Mouse (Mus musculus) neural tube, embryonic 14.5 days (tissue): ENCODE measurements around the gene Ctdnep1. TPM values are rescaled to one million over a fixed set of nuclear protein-coding genes. Genes with fewer than 3 reads are reported as not detected.

Experiments
- ATAC-seq: fragments of 200-750 bp; cut with Nextera tagmentation; 2 replicates; pipeline ENCODE4 v1.8.0; 2017; ENCODE audit warnings: low read depth, mild to moderate bottlenecking, moderate TSS enrichment, moderate library complexity
- H3K27ac ChIP-seq: fragments of 300-500 bp; sonication (generic); 2 replicates; pipeline ENCODE4 v1.5.1; 2014; ENCODE audit warnings: low read depth, mild to moderate bottlenecking, control low read depth, low read length, moderate library complexity, mixed read lengths
- H3K27me3 ChIP-seq: fragments of 300-500 bp; sonication (generic); 2 replicates; pipeline ENCODE4 v1.6.1; 2014; ENCODE audit warnings: low read length; ENCODE audit not compliant: control insufficient read depth, insufficient read depth
- H3K36me3 ChIP-seq: fragments of 300-500 bp; sonication (generic); 2 replicates; pipeline ENCODE4 v1.6.1; 2014; ENCODE audit warnings: low read length, mixed read lengths; ENCODE audit not compliant: control insufficient read depth, insufficient read depth
- H3K4me1 ChIP-seq: fragments of 300-500 bp; sonication (generic); 2 replicates; pipeline ENCODE4 v1.6.1; 2014; ENCODE audit warnings: low read length; ENCODE audit not compliant: control insufficient read depth, insufficient read depth
- H3K4me2 ChIP-seq: fragments of 300-500 bp; sonication (generic); 2 replicates; pipeline ENCODE4 v1.6.1; 2014; ENCODE audit warnings: mild to moderate bottlenecking, low read depth, low read length, control low read depth
- H3K4me3 ChIP-seq: fragments of 300-500 bp; sonication (generic); 2 replicates; pipeline ENCODE4 v1.5.1; 2014; ENCODE audit warnings: low read depth, low read length, control low read depth, mixed read lengths
- H3K9ac ChIP-seq: fragments of 300-500 bp; sonication (generic); replicated peaks from 2 replicates; pipeline ENCODE4 v1.6.1; 2014; ENCODE audit warnings: low read depth, mild to moderate bottlenecking, control low read depth, low read length, mixed read lengths
- H3K9me3 ChIP-seq: fragments of 300-500 bp; sonication (generic); 2 replicates; pipeline ENCODE4 v1.6.1; 2016; ENCODE audit warnings: low read length; ENCODE audit not compliant: control insufficient read depth
- WGBS: fragments of 180-500 bp; shearing (Covaris S2); extraction: QIAGEN DNeasy Blood & Tissue Kit; methylation state at CpG from one replicate; pipeline ENCODE4 v1.1.7; 2014; 5-methylcytosine and 5-hydroxymethylcytosine counted together
- polyA plus RNA-seq: library from polyadenylated mRNA; unstranded; fragments of >200 nt; fragmentation: Nextera tagmentation; extraction: Ambion mirVana; gene quantifications from 2 replicates; pipeline ENCODE4 v1.2.1, GENCODE M21; 2014

Ctdnep1 gene
- polyA plus RNA-seq, 1 experiment from 2014 or later = 26.5 TPM

DNA sequence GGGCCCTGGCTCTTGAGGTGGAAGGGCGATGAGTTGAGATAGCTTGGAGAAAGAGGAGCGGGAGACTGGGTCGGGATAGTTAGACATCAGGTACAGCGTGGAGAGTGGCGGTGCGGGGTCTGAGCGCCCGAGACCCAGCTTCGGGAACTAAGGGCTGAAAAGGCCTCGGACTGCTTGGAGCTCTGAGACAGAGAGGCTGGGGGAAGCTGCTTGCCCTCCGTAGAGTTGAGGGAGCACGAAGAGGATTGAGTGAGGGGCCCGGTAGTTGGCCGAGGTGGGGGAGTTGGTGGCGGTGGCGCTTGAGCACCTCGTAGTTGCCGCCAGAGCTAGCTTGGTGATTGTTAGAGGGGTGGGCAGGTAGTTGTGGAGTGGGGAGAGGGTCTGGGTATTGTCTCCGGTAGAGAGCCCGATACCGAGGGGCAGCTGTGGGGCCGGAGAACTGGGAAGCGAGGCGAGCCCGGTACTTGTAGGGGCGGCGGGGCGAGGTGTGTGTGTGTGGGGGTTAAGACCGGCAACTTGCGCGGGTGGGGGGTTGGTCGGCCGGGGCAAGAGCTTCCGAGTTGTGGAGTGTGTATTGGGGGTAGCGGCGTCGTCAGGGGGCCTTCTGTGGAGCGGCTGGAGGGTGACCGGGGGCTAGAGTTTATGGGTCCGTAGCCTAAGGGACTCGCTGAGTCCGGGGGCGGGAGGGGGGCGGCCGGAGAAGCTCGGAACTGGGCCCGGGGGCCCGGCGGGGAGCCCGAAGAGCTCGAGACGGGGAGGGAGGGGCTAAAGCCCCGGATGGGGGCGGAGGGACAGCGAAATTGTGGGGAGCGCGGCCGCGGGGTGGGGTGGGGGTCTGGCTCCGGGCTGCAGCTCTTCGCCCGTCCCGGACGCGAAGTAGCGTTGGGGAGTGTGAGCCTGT, 15.5 kb downstream of the Ctdnep1 start:
- Histone ChIP-seq H3K36me3 (peaks cover 34% of the 10 kb centered on the region), H3K9ac (peak overlapping the region; percentile 78), H3K27me3 (no peaks in the 10 kb centered on the region), H3K4me1 (peaks cover 22% of the 10 kb centered on the region; the same call in 1 of the 2 replicates), H3K4me2 (peak overlapping the region; percentile 64), H3K27ac (peak overlapping the region; percentile 93), H3K9me3 (no peaks in the 10 kb centered on the region), H3K4me3 (peak overlapping the region; percentile 85)
- ATAC-seq = peak; percentile 1
- WGBS = 1% methylated on average over 65 of the region's 66 CpGs

DNA sequence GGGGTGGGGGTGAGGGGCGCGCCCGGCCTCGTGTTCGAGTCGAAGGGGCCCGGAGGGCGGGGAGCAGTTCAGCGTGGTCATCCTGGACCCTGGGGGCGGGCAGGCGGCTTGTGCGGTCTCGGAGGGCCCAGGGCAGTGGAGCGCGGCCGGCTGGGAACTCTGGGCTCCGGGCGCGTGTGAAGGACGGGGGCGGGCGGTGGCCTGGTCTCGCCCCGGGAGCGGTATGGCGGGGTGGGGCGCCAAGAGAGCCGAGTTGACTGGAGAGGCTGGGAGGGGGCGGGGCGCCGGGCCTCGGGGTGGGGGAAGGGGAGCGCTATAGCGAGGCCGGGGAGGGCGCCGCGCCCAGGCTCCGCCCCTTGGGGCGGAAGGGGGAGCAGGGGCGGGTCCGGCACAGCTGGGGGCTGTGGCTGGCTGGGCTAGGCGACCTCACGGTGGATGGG, 16.1 kb downstream of the Ctdnep1 start:
- 2% methylated on average over 26 of the region's 44 CpGs for WGBS
- H3K9ac ChIP-seq = peak overlapping the region; percentile 78
- H3K4me1 ChIP-seq = peaks cover 29% of the 10 kb centered on the region
- no peaks in the 10 kb centered on the region for H3K9me3 ChIP-seq
- no peaks in the 10 kb centered on the region for H3K27me3 ChIP-seq
- peaks cover 34% of the 10 kb centered on the region for H3K36me3 ChIP-seq
- peak overlapping the region; percentile 85 for H3K4me3 ChIP-seq
- H3K27ac ChIP-seq = peak overlapping the region; percentile 93
- H3K4me2 ChIP-seq = peak overlapping the region; percentile 64
- ATAC-seq = no peak

DNA sequence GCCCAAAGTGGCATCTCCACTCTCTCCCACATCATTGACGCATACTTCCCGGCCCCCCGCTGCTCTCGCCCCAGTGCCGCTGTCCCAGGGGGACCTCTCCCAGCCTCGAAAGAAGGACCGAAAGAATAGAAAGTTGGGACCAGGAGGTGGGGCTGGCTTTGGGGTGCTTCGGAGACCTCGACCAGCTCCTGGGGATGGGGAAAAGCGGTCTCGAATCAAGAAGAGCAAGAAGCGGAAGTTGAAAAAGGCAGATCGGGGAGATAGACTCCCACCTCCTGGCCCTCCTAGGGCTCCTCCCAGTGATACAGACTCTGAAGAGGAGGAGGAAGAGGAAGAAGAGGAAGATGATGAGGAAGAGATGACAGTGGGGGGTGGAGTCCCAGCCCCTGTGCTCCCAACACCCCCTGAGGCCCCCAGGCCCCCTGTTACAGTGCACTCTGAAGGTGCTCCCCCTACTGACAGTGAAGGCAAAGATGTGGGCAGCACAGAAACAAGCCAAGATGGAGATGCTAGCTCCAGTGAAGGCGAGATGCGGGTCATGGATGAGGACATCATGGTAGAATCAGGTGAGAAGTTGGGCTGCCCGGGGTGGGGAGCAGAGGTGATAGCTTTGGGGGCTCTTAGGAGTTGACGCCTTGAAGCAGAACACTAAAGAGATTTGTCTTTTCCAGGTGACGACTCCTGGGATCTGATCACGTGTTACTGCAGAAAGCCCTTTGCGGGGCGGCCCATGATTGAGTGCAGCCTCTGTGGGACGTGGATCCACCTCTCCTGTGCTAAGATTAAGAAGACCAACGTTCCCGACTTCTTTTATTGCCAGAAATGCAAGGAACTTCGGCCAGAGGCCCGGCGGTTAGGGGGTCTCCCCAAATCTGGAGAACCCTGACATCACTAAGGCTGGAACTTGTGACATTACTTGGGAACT, 17.9 kb downstream of the Ctdnep1 start:
- Histone ChIP-seq H3K36me3 (peaks cover 27% of the 10 kb centered on the region), H3K4me2 (no peak overlapping the region), H3K9ac (no peak overlapping the region), H3K9me3 (no peaks in the 10 kb centered on the region), H3K27ac (no peak overlapping the region), H3K4me1 (peaks cover 35% of the 10 kb centered on the region), H3K27me3 (no peaks in the 10 kb centered on the region), H3K4me3 (no peak overlapping the region)
- no peak for ATAC-seq
- 94% methylated on average over 27 of the region's 27 CpGs for WGBS

DNA sequence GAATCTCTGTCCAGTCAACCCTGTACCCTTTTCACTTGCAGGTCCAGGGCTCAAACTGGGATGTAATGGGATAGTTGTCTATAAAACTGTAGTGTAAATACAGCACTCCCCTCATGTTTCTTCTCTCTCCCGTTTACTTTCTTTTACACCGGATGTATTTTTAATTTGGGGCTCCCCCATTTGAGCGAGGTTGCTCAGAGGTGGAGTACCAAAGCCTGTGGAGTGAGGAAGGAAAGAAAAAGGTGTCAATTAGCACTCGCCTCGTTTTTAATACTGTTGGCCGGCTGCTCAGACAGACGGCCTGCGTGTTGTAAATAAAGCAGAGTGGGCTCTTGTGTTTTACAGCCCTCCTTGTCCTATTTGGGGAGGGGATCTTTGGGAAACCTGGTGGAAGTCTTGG, 18.7 kb downstream of the Ctdnep1 start:
- no peaks in the 10 kb centered on the region for H3K9me3 ChIP-seq
- peaks cover 19% of the 10 kb centered on the region for H3K36me3 ChIP-seq
- WGBS = 75% methylated on average over 8 of the region's 8 CpGs
- H3K4me1 ChIP-seq = peaks cover 35% of the 10 kb centered on the region
- no peak overlapping the region for H3K4me3 ChIP-seq
- no peak overlapping the region for H3K27ac ChIP-seq
- no peak overlapping the region for H3K9ac ChIP-seq
- H3K27me3 ChIP-seq = no peaks in the 10 kb centered on the region
- H3K4me2 ChIP-seq = peak overlapping the region; percentile 24; the same call in 1 of the 2 replicates
- no peak for ATAC-seq

DNA sequence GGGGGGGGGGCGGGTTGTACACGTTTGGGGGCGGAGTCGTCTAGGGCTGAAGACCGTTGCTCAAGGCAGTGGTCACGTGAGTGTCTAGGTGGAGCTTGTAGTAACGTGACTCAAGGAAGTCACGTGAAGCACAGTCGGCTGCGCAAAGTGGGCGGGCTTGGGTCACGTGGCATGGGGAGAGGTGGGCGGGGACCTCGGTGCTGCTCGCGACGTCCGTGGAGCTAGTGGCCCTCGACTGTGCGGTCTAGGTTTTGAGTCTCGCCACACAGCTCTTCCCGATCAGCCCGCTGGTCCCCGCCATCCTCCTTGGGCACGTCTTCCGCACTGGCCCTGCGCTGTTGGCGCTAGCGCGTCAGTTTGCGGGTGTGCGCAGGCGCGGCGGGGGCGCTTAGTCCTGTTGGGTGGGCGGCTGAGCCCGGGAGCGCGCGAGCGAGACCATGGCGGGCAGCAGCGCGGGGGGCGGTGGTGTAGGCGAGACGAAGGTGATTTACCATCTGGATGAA, 19.5 kb downstream of the Ctdnep1 start, which contains the start of gene Dvl2:
TSS of gene Dvl2 (plus strand) at position 200 of the 503 bp plus-strand sequence.
- peak within 1 kb of the TSS; percentile 69 for H3K9ac ChIP-seq
- H3K4me3 ChIP-seq = peak within 1 kb of the TSS; percentile 75
- ATAC-seq = peak; percentile 61
- no peaks in the 10 kb centered on the region for H3K9me3 ChIP-seq
- peak within 1 kb of the TSS; percentile 93 for H3K27ac ChIP-seq
- H3K4me2 ChIP-seq = peak within 1 kb of the TSS; percentile 46
- no peaks in the 10 kb centered on the region for H3K27me3 ChIP-seq
- under 1% methylated on average over 41 of the region's 48 CpGs for WGBS
- peaks cover 35% of the 10 kb centered on the region for H3K4me1 ChIP-seq
- H3K36me3 ChIP-seq = peaks cover 23% of the 10 kb centered on the region

DNA sequence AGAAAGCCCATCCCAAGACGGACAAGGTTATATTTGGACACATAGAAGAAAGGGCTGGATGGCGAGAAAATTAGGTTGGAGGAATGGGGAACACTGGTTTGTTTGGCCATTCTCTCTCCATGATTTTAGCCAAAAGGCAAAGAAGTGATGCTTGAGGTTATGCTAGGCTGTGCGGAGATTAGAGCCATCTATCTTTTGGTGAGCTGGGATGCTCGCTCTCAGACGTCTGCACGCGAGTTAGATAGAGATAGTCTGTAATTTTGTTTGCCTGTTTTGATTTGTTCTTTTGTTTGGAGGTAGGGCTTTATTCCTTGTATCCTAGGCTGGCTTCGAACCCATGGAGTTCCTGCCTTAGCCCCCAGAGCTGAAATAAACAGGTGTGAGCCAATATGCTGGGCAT, 20.2 kb downstream of the Ctdnep1 start:
- no peaks in the 10 kb centered on the region for H3K9me3 ChIP-seq
- H3K4me1 ChIP-seq = peaks cover 35% of the 10 kb centered on the region
- peak overlapping the region; percentile 69 for H3K9ac ChIP-seq
- peak overlapping the region; percentile 46 for H3K4me2 ChIP-seq
- peak overlapping the region; percentile 75 for H3K4me3 ChIP-seq
- ATAC-seq = no peak
- no peaks in the 10 kb centered on the region for H3K27me3 ChIP-seq
- H3K36me3 ChIP-seq = peaks cover 29% of the 10 kb centered on the region
- WGBS = 9% methylated on average over 8 of the region's 8 CpGs
- peak overlapping the region; percentile 93 for H3K27ac ChIP-seq

DNA sequence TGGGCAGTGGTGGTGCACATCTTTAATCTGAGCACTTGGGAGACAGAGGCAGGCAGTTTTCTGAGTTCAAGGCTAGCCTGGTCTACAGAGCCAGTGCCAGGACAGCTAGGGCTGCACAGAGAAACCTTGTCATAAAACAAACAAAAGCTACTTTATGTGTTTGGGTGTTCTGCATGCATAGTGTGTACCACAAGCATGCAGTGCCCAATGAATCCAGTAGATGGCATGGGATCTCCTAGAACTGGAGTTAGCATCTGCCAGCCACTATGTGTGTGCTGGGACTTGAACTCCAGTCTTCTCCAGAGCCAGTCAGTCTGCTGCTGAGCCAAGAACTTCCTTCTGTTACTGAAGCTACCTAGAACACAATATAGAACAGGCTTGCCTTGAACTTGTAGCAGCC, 20.9 kb downstream of the Ctdnep1 start:
- Histone ChIP-seq H3K36me3 (peaks cover 36% of the 10 kb centered on the region), H3K27me3 (no peaks in the 10 kb centered on the region), H3K9me3 (no peaks in the 10 kb centered on the region), H3K27ac (no peak overlapping the region), H3K4me3 (peak overlapping the region; percentile 75), H3K4me2 (peak overlapping the region; percentile 46), H3K9ac (no peak overlapping the region), H3K4me1 (peaks cover 35% of the 10 kb centered on the region)
- ATAC-seq = no peak

DNA sequence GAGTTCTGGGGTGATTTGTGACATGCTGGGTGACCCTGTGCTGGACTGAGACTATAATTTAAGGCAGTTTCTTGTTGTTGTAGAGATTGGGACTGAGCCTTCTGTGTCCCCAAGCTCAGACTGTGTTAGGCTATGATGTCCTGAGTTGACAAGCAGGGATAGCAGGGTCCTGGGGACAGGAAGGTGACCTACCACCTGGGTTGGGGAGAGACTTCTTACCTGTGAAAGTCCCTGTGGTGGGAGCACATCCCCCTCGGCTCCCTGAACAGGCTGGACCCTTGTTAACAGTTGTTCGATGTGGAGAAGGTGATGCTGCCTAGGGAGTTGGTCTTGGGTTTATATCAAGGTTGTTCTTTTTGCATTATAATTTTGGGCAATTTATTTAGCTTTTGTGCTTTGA, 21.5 kb downstream of the Ctdnep1 start:
- Histone ChIP-seq H3K4me1 (peaks cover 32% of the 10 kb centered on the region), H3K4me2 (peak overlapping the region; percentile 46), H3K27me3 (no peaks in the 10 kb centered on the region), H3K36me3 (peaks cover 42% of the 10 kb centered on the region), H3K9me3 (no peaks in the 10 kb centered on the region), H3K4me3 (no peak overlapping the region), H3K27ac (no peak overlapping the region), H3K9ac (0 out of 2 replicates have a peak overlapping the region, but pooled peaks have one; percentile 4)
- 90% methylated on average over 2 of the region's 2 CpGs for WGBS
- ATAC-seq = no peak
